24 mouse cellular contexts compared by ENCODE assay signal in genomic region chr14:110078351-110078750, GRCm38 (mm10).
DNase-seq lines count a peak whose midpoint lies in the region; ATAC-seq lines count a peak whose summit lies in the region.
"Had no signal": no experiment of that assay in that cellular context is flagged by ENCODE, and none has a peak within 500 bp of the region (broad histone marks: within the 10 kb centered on the region; RNA-seq: fewer than 3 reads in every experiment).

No protein-coding gene starts in this region.

- H3K4me1 ChIP-seq in hindbrain, embryonic 11.5 days (replicated peaks; ENCODE audit: control insufficient read depth, insufficient read depth, low read length): no peaks in the 10 kb centered on the region
- H3K4me1 ChIP-seq in hindbrain, embryonic 13.5 days (replicated peaks): no peaks in the 10 kb centered on the region
- no peaks in the 10 kb centered on the region; the same call in 1 of the 2 replicates for H3K4me1 ChIP-seq in limb, embryonic 13.5 days
- H3K4me1 ChIP-seq: heart, embryonic 10.5 days; hindbrain, embryonic 12.5 days; liver, embryonic 13.5 days; lung, embryonic 15.5 days; midbrain, embryonic 12.5 days; neural tube, embryonic 12.5 days had no signal

- DNase-seq in hindbrain, embryonic 11.5 days (ENCODE audit: low spot score): peak; percentile 5
- DNase-seq in embryo, embryonic 11.5 days (ENCODE audit: low read depth, low spot score): peak; percentile 27
- peak; percentile 82 for DNase-seq in forelimb bud, embryonic 11.5 days (ENCODE audit: low read depth, low spot score)
- DNase-seq in testis, postnatal 10 days (ENCODE audit: low spot score): no peak
- DNase-seq in cerebellum, adult 8-10 months: no peak
- no peak for DNase-seq in layer of hippocampus, adult 18-20 months (ENCODE audit: low spot score in 2 of 2)
- DNase-seq: adrenal gland, postnatal 36 days; cerebellum, adult 11-12 months; cerebellum, postnatal 36 days; gastrocnemius, postnatal 36 days; kidney, adult 11 months; kidney, postnatal 10 days; liver, embryonic 13.5 days had no signal

- H3K27me3 ChIP-seq in hindbrain, embryonic 11.5 days (ENCODE audit: control insufficient read depth, insufficient read depth, low read length): no peaks in the 10 kb centered on the region
- no peaks in the 10 kb centered on the region for H3K27me3 ChIP-seq in hindbrain, embryonic 13.5 days
- no peaks in the 10 kb centered on the region for H3K27me3 ChIP-seq in limb, embryonic 13.5 days
- H3K27me3 ChIP-seq: CH12.LX; hindbrain, embryonic 12.5 days; liver, embryonic 13.5 days; lung, embryonic 15.5 days; midbrain, embryonic 12.5 days; neural tube, embryonic 12.5 days had no signal

- no peak for ATAC-seq in hindbrain, embryonic 11.5 days (ENCODE audit: low FRiP score)
- no peak for ATAC-seq in hindbrain, embryonic 13.5 days (ENCODE audit: low FRiP score)
- peak; percentile 71; the same call in 1 of the 2 replicates for ATAC-seq in limb, embryonic 13.5 days (ENCODE audit: low FRiP score, low read depth)
- ATAC-seq: forebrain, embryonic 14.5 days had no signal

- H3K4me2 ChIP-seq in hindbrain, embryonic 11.5 days (replicated peaks; ENCODE audit: low read depth, low read length): no peak overlapping the region
- no peak overlapping the region for H3K4me2 ChIP-seq in hindbrain, embryonic 13.5 days
- no peak overlapping the region for H3K4me2 ChIP-seq in limb, embryonic 13.5 days (replicated peaks)
- H3K4me2 ChIP-seq: hindbrain, embryonic 12.5 days; liver, embryonic 13.5 days; lung, embryonic 15.5 days; midbrain, embryonic 12.5 days; neural tube, embryonic 12.5 days had no signal

- no peaks in the 10 kb centered on the region for H3K9me3 ChIP-seq in hindbrain, embryonic 11.5 days (ENCODE audit: control insufficient read depth, low read length)
- no peaks in the 10 kb centered on the region for H3K9me3 ChIP-seq in hindbrain, embryonic 13.5 days
- no peaks in the 10 kb centered on the region for H3K9me3 ChIP-seq in limb, embryonic 13.5 days
- H3K9me3 ChIP-seq: heart, embryonic 10.5 days; hindbrain, embryonic 12.5 days; liver, embryonic 13.5 days; lung, embryonic 15.5 days; midbrain, embryonic 12.5 days; neural tube, embryonic 12.5 days had no signal

- no peak overlapping the region for H3K4me3 ChIP-seq in hindbrain, embryonic 11.5 days (ENCODE audit: low read depth, low read length)
- no peak overlapping the region for H3K4me3 ChIP-seq in hindbrain, embryonic 13.5 days
- H3K4me3 ChIP-seq in limb, embryonic 13.5 days: no peak overlapping the region
- H3K4me3 ChIP-seq: heart, embryonic 10.5 days; hindbrain, embryonic 12.5 days; layer of hippocampus, adult 2 months; liver, embryonic 13.5 days; lung, embryonic 15.5 days; midbrain, embryonic 12.5 days; neural tube, embryonic 12.5 days had no signal

- no peak overlapping the region for H3K27ac ChIP-seq in hindbrain, embryonic 11.5 days (ENCODE audit: low read depth, low read length)
- H3K27ac ChIP-seq in hindbrain, embryonic 13.5 days: no peak overlapping the region
- no peak overlapping the region for H3K27ac ChIP-seq in limb, embryonic 13.5 days
- H3K27ac ChIP-seq: heart, embryonic 10.5 days; hindbrain, embryonic 12.5 days; layer of hippocampus, adult 2 months; liver, embryonic 13.5 days; lung, embryonic 15.5 days; macrophage; midbrain, embryonic 12.5 days; neural tube, embryonic 12.5 days had no signal

- no peak overlapping the region for H3K9ac ChIP-seq in hindbrain, embryonic 11.5 days (ENCODE audit: low read depth, low read length)
- H3K9ac ChIP-seq in hindbrain, embryonic 13.5 days: no peak overlapping the region
- H3K9ac ChIP-seq in limb, embryonic 13.5 days: no peak overlapping the region
- H3K9ac ChIP-seq: hindbrain, embryonic 12.5 days; liver, embryonic 13.5 days; lung, embryonic 15.5 days; midbrain, embryonic 12.5 days; neural tube, embryonic 12.5 days had no signal

- H3K36me3 ChIP-seq in hindbrain, embryonic 11.5 days (ENCODE audit: control insufficient read depth, insufficient read depth, low read length): no peaks in the 10 kb centered on the region
- H3K36me3 ChIP-seq in hindbrain, embryonic 13.5 days: no peaks in the 10 kb centered on the region
- no peaks in the 10 kb centered on the region for H3K36me3 ChIP-seq in limb, embryonic 13.5 days
- H3K36me3 ChIP-seq: heart, embryonic 10.5 days; hindbrain, embryonic 12.5 days; liver, embryonic 13.5 days; lung, embryonic 15.5 days; midbrain, embryonic 12.5 days; neural tube, embryonic 12.5 days had no signal

- WGBS in hindbrain, embryonic 11.5 days: 83% methylated on average over 6 of the region's 6 CpGs
- 87% methylated on average over 6 of the region's 6 CpGs for WGBS in hindbrain, embryonic 13.5 days
- WGBS in limb, embryonic 13.5 days: 27% methylated on average over 6 of the region's 6 CpGs

Comparison
In these comparisons a context has a peak if more than half of its experiments do, and no peak if none do; other contexts are left out.
1. DNase-seq: peak in hindbrain, embryonic 11.5 days (single experiment), embryo, embryonic 11.5 days (single experiment) and forelimb bud, embryonic 11.5 days (single experiment); none in testis, postnatal 10 days (single experiment), cerebellum, adult 8-10 months (single experiment) and layer of hippocampus, adult 18-20 months (0 of 2).